Mouse (Mus musculus) spleen, adult 2 months (tissue): ENCODE measurements around the gene Qprt. TPM values are rescaled to one million over a fixed set of nuclear protein-coding genes. Genes with fewer than 3 reads are reported as not detected.

Experiments
- DNase-seq, 2 experiments: peaks; one replicate each; pipeline versions ENCODE4 v3.0.0 to v3.0.0-alpha.2; 2012 to 2021; ENCODE audit warnings: low spot score in 2 of 2, low read depth in 1 of 2
- H3K27ac ChIP-seq: fragments of 200-500 bp; 2 replicates; pipeline ENCODE4 v1.5.1; 2012; ENCODE audit warnings: low read length, inconsistent platforms; ENCODE audit not compliant: insufficient read depth
- H3K27me3 ChIP-seq: fragments of 200-500 bp; 2 replicates; pipeline ENCODE4 v1.6.1; 2012; ENCODE audit warnings: mild to moderate bottlenecking, moderate library complexity, low read length, inconsistent platforms; ENCODE audit not compliant: control insufficient read depth, insufficient read depth
- H3K36me3 ChIP-seq: fragments of 200-500 bp; 2 replicates; pipeline ENCODE4 v1.6.1; 2012; ENCODE audit warnings: mild to moderate bottlenecking, low read length, inconsistent platforms; ENCODE audit not compliant: control insufficient read depth, insufficient read depth
- H3K4me1 ChIP-seq: fragments of 200-500 bp; 2 replicates; pipeline ENCODE4 v1.6.1; 2011; ENCODE audit warnings: inconsistent platforms; ENCODE audit not compliant: control insufficient read depth, insufficient read depth, insufficient read length
- H3K4me3 ChIP-seq: fragments of 200-500 bp; 2 replicates; pipeline ENCODE4 v1.5.1; 2011; ENCODE audit warnings: mild to moderate bottlenecking, inconsistent platforms; ENCODE audit not compliant: insufficient read depth, insufficient read length; ENCODE audit errors: extremely low read depth
- CTCF ChIP-seq: fragments of 200-500 bp; IDR thresholded peaks from 2 replicates; pipeline ENCODE4 v1.5.1; 2011; ENCODE audit warnings: mild to moderate bottlenecking, inconsistent platforms; ENCODE audit not compliant: insufficient read depth, insufficient read length, insufficient replicate concordance; ENCODE audit errors: extremely low read depth
- POLR2A ChIP-seq: fragments of 200-500 bp; IDR thresholded peaks from 2 replicates; pipeline ENCODE4 v1.6.1; 2011; ENCODE audit warnings: low read depth, low read length, inconsistent platforms
- WGBS: fragments of 180-500 bp; shearing (Covaris S2); methylation state at CpG from one replicate; pipeline ENCODE4 v1.1.7; 2018; 5-methylcytosine and 5-hydroxymethylcytosine counted together
- polyA plus RNA-seq: library from polyadenylated mRNA; depleted of rRNA; stranded (reverse); fragments of >200 nt; gene quantifications from 2 replicates; pipeline ENCODE4 v1.2.3, GENCODE M21; 2012

The Qprt gene
- polyA plus RNA-seq, 1 experiment = 5.8 TPM

GRCm38 (mm10) chr7:127105551-127105950 lies 16.5 kb downstream of the Qprt start:
- no peak overlapping the region for H3K4me3 ChIP-seq
- DNase-seq = no peak
- TF ChIP-seq CTCF (no peak), POLR2A (no peak)
- H3K4me1 ChIP-seq = peaks cover 5% of the 10 kb centered on the region; the same call in 1 of the 2 replicates
- no peak overlapping the region for H3K27ac ChIP-seq
- no peaks in the 10 kb centered on the region for H3K36me3 ChIP-seq
- 92% methylated on average over 7 of the region's 7 CpGs for WGBS
- H3K27me3 ChIP-seq = no peaks in the 10 kb centered on the region

- no peak overlapping the region for H3K4me3 ChIP-seq
- TF ChIP-seq CTCF (peak; percentile 65; the same call in 1 of the 2 replicates), POLR2A (no peak)
- H3K36me3 ChIP-seq = no peaks in the 10 kb centered on the region
- 18% methylated on average over 17 of the region's 17 CpGs for WGBS
- no peaks in the 10 kb centered on the region for H3K27me3 ChIP-seq
- peaks cover 5% of the 10 kb centered on the region; the same call in 1 of the 2 replicates for H3K4me1 ChIP-seq
- DNase-seq = peak; percentile 67 to 78
- peak overlapping the region; percentile 29 for H3K27ac ChIP-seq
Observed at GRCm38 (mm10) chr7:127104560-127105332, 17.3 kb downstream of the Qprt start.

- Histone ChIP-seq H3K4me3 (no peak overlapping the region), H3K27ac (peak overlapping the region; percentile 29), H3K36me3 (no peaks in the 10 kb centered on the region), H3K4me1 (peaks cover 5% of the 10 kb centered on the region; the same call in 1 of the 2 replicates), H3K27me3 (no peaks in the 10 kb centered on the region)
- WGBS = 53% methylated on average over 6 of the region's 6 CpGs
- TF ChIP-seq CTCF (no peak), POLR2A (no peak)
- peak in 1 of 2 experiments; percentile 35 for DNase-seq
Observed at GRCm38 (mm10) chr7:127103960-127104359, 18.1 kb downstream of the Qprt start.

- TF ChIP-seq CTCF (no peak), POLR2A (no peak)
- peaks cover 5% of the 10 kb centered on the region; the same call in 1 of the 2 replicates for H3K4me1 ChIP-seq
- DNase-seq = no peak
- H3K4me3 ChIP-seq = no peak overlapping the region
- WGBS = 58% methylated on average over 6 of the region's 6 CpGs
- H3K27ac ChIP-seq = no peak overlapping the region
- no peaks in the 10 kb centered on the region for H3K36me3 ChIP-seq
- H3K27me3 ChIP-seq = no peaks in the 10 kb centered on the region
Observed at GRCm38 (mm10) chr7:127102148-127102547, 19.9 kb downstream of the Qprt start.

- H3K36me3 ChIP-seq = no peaks in the 10 kb centered on the region
- no peaks in the 10 kb centered on the region for H3K27me3 ChIP-seq
- no peak for DNase-seq
- no peak for TF ChIP-seq CTCF
- TF ChIP-seq POLR2A = no peak
- no peak overlapping the region for H3K27ac ChIP-seq
- no peak overlapping the region for H3K4me3 ChIP-seq
- WGBS = 20% methylated on average over 2 of the region's 2 CpGs
- H3K4me1 ChIP-seq = peaks cover 5% of the 10 kb centered on the region; the same call in 1 of the 2 replicates
Observed at GRCm38 (mm10) chr7:127101451-127102016, 20.5 kb downstream of the Qprt start.

- H3K4me3 ChIP-seq = no peak overlapping the region
- H3K27me3 ChIP-seq = no peaks in the 10 kb centered on the region
- H3K36me3 ChIP-seq = peaks cover 2% of the 10 kb centered on the region; the same call in 1 of the 2 replicates
- no peak overlapping the region for H3K27ac ChIP-seq
- no peak for TF ChIP-seq CTCF
- no peak for TF ChIP-seq POLR2A
- H3K4me1 ChIP-seq = peaks cover 5% of the 10 kb centered on the region; the same call in 1 of the 2 replicates
- 60% methylated on average over 4 of the region's 4 CpGs for WGBS
- DNase-seq = no peak
Observed at GRCm38 (mm10) chr7:127099528-127099927, 22.5 kb downstream of the Qprt start.

GRCm38 (mm10) chr7:127098950-127099349 lies 23.1 kb downstream of the Qprt start:
- H3K27ac ChIP-seq = no peak overlapping the region
- TF ChIP-seq POLR2A = no peak
- no peak for TF ChIP-seq CTCF

More at GRCm38 (mm10) chr7:127098950-127099349, 23.1 kb downstream of the Qprt start:
- no peak for DNase-seq
- Histone ChIP-seq H3K36me3 (peaks cover 2% of the 10 kb centered on the region; the same call in 1 of the 2 replicates), H3K27me3 (no peaks in the 10 kb centered on the region), H3K4me3 (no peak overlapping the region), H3K4me1 (no peaks in the 10 kb centered on the region)
- WGBS = 98% methylated on average over 4 of the region's 4 CpGs
